Mouse (Mus musculus): Measurements from ENCODE around the gene Cdkn1c.

GRCm38 (mm10) chr7:143459332-143460211 lies 1.3 kb downstream of the Cdkn1c start:
- TF ChIP-seq CTCF (conservative IDR thresholded peaks at IDR 0.05; ENCODE audit: low read length) (no peak), NANOG (IDR thresholded peaks at IDR 0.05; ENCODE audit: borderline replicate concordance, low read length) (no peak)

Measured in E14TG2a.4 (cell line).